Mouse (Mus musculus): ENCODE results near the gene Rps13. TPM values are rescaled to one million over a fixed set of nuclear protein-coding genes. Genes with fewer than 3 reads are reported as not detected.
"Not testable (repeated sequence)": the region's sequence is repeated elsewhere in the genome, so short reads cannot be mapped to it uniquely, and the experiment has no call there.

The Rps13 gene
- polyA plus RNA-seq (2012; ENCODE audit: insufficient read depth, insufficient read length, low replicate concordance, missing spikeins) = not detected in 2 replicates

DNA sequence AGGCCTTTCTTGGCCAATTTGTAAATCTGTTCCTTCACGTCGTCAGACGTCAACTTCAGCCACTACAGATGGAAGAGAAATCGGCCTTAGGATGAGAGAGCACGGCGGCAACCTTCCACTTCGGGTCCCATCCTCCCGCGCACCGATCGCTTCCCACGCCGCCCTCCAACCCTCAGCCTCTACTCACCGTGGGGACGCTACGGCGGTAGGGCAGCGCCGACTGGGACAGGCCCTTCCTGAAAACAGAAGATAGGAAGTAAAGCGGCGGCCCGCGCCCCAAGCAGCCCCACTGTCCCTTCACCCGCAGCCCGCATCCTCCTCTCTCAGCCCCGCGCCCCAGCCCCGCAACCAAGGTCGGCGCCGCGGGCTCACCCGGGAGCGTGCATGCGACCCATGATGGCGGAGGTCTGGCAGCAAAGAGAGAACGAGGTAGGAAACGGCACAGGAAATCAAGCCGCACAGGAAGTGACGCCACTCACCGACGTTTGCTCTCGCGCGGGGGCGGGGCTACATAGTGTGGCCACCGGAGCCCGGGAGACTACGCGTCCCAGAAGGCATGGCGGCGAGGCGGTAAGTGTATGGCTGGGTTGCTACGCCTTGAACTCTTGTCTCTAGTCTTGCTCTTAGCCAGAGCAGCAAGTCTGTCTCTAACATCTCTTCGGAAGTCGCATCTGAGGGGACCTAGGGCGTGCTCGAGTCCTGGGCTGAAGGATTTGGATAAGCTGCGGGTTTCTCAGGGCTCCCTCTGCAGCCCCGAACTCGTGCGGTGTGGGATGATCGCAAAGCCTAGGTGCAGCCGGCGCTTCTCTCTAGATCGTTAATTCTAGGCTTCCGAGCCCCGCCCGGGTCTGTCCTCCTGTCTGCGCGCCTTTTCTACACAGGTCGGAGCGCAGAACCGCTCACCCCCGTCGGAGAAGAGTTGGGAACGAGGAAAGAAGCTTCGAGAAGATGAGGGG, at the start of gene Rps13:
Gene Rps13, minus strand, starts transcription at position 483 of the 956 bp plus-strand sequence.
- peak within 1 kb of the TSS; percentile 88 for H3K4me3 ChIP-seq (ENCODE audit: insufficient read depth, low read depth, low read length)

DNA sequence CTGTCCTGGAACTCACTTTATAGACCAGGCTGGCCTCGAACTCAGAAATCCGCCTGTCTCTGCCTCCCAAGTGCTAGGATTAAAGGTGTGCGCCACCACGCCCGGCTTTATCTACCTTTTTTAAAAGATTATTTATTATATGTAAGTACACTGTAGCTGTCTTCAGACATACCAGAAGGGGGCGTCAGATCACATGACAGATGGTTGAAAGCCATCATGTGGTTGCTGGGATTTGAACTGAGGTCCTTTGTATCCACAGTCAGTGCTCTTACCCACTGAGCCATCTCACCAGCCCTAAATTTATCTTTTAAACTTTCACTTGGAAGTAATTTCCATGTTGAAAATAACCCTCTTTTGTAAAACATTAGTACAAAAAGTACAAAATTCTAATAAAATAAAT, 45.2 kb upstream of the Rps13 start:
- 94% methylated on average over 6 of the region's 6 CpGs for WGBS

More for the DNA sequence above, at the start of gene Rps13:
- under 1% methylated on average over 78 of the region's 78 CpGs for WGBS
- peak; percentile 22; the same call in 1 of the 2 replicates for TF ChIP-seq CTCF (IDR thresholded peaks at IDR 0.05; ENCODE audit: insufficient read depth, low read depth, low read length)
- peak; percentile 95 for TF ChIP-seq POLR2A (IDR thresholded peaks at IDR 0.05; ENCODE audit: insufficient read depth, low read depth, low read length)
- peaks cover 4% of the 10 kb centered on the region; the same call in 1 of the 2 replicates for H3K4me1 ChIP-seq (ENCODE audit: control insufficient read depth, insufficient read depth, low read length)
- peak within 1 kb of the TSS; percentile 89 for H3K27ac ChIP-seq (ENCODE audit: insufficient read depth, low read depth, low read length)

DNA sequence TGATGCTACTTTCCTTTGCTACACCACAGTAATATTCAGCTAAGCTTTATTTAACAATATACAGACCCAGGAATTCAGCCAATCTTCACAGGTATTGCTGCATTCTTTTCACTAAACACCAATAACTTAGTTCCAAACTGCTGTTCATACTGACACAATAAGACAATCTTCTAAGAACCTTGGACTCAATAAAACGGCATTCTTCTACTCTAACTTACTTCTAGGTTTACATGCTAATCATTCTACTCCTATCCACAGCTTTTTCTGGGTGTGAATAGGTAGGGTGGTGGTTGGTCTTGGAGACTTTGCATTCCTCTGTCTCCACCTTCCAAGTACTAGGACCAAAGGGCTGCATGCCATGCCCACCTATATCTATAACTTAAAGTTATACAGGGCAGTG, 40.3 kb upstream of the Rps13 start:
- Histone ChIP-seq H3K4me1 (ENCODE audit: control insufficient read depth, insufficient read depth, low read length) (no peaks in the 10 kb centered on the region), H3K27ac (ENCODE audit: insufficient read depth, low read depth, low read length) (no peak overlapping the region), H3K4me3 (ENCODE audit: insufficient read depth, low read depth, low read length) (no peak overlapping the region)
- 77% methylated on average over 1 of the region's 1 CpGs for WGBS
- TF ChIP-seq CTCF (IDR thresholded peaks at IDR 0.05; ENCODE audit: insufficient read depth, low read depth, low read length) (no peak), POLR2A (IDR thresholded peaks at IDR 0.05; ENCODE audit: insufficient read depth, low read depth, low read length) (no peak)

More for the DNA sequence above, 45.2 kb upstream of the Rps13 start:
- not testable (repeated sequence) for H3K4me1 ChIP-seq (ENCODE audit: control insufficient read depth, insufficient read depth, low read length); H3K4me3 ChIP-seq (ENCODE audit: insufficient read depth, low read depth, low read length); H3K27ac ChIP-seq (ENCODE audit: insufficient read depth, low read depth, low read length)

DNA sequence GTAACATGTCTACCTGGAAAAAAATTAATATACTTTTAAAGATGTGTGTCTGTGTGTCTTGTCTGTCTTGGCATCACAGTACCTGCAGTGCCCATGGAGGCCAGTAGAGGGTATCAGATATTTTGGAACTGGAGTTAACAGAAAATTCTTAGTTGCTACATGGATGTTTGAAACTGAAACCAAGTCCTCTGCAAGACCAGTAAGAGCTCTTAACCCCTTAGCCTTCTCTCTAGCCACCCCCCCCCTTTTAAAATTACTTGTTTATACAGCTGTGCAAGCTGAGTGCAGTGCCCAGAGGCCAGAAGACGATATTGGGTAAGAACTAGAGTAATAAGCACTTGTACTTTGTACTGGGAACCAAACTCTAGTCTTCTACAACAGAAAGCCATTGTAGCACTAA, 2.2 kb upstream of the Rps13 start:
- WGBS = 66% methylated on average over 1 of the region's 1 CpGs
- Histone ChIP-seq H3K4me3 (ENCODE audit: insufficient read depth, low read depth, low read length) (no peak overlapping the region), H3K4me1 (ENCODE audit: control insufficient read depth, insufficient read depth, low read length) (peaks cover 4% of the 10 kb centered on the region; the same call in 1 of the 2 replicates), H3K27ac (ENCODE audit: insufficient read depth, low read depth, low read length) (no peak overlapping the region)
- TF ChIP-seq CTCF (IDR thresholded peaks at IDR 0.05; ENCODE audit: insufficient read depth, low read depth, low read length) = no peak
- no peak for TF ChIP-seq POLR2A (IDR thresholded peaks at IDR 0.05; ENCODE audit: insufficient read depth, low read depth, low read length)

DNA sequence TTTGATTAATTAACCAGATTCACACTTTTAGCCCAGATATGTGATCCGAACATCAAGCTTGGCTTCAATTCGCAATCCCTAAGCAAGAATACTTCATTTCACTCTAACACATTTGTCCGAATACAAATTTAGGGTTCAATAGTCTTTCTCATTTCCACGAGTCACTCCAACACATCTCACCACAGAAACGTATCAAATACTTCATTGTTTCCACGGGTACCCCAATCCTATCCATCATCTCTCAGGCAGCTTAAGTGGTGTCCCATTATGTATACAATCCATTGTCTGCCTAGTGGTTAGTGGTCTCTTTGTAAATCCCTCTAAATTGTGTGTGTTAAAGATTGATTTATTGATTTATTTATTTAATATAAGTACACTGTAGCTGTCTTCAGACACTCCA, 1.1 kb upstream of the Rps13 start:
- no peak overlapping the region for H3K27ac ChIP-seq (ENCODE audit: insufficient read depth, low read depth, low read length)
- 70% methylated on average over 6 of the region's 6 CpGs for whole genome bisulfite sequencing
- H3K4me3 ChIP-seq (ENCODE audit: insufficient read depth, low read depth, low read length) = no peak overlapping the region
- TF ChIP-seq CTCF (IDR thresholded peaks at IDR 0.05; ENCODE audit: insufficient read depth, low read depth, low read length) = no peak
- peaks cover 4% of the 10 kb centered on the region; the same call in 1 of the 2 replicates for H3K4me1 ChIP-seq (ENCODE audit: control insufficient read depth, insufficient read depth, low read length)

DNA sequence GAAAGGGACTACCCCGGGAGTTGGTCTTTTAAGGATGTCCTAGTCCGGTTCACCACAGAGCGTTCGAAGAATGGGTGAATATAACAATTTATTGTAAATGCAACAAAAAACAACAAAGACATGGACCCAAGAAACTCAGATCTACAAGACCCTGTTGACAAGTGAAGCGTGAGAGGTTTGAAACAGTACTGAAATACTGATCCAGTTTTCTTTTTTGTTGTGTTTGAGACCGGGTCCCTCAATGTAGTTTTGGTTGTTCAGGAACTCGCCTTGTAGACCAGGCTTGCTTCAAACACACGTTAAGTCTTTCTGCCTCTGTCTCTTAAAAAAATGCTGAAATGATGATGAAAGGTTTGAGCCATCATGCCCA, 659 bp upstream of the Rps13 start:
- WGBS = 9% methylated on average over 8 of the region's 8 CpGs
- H3K4me3 ChIP-seq (ENCODE audit: insufficient read depth, low read depth, low read length) = peak overlapping the region; percentile 88
- peaks cover 4% of the 10 kb centered on the region; the same call in 1 of the 2 replicates for H3K4me1 ChIP-seq (ENCODE audit: control insufficient read depth, insufficient read depth, low read length)
- peak overlapping the region; percentile 5; the same call in 1 of the 2 replicates for H3K27ac ChIP-seq (ENCODE audit: insufficient read depth, low read depth, low read length)
- TF ChIP-seq CTCF (IDR thresholded peaks at IDR 0.05; ENCODE audit: insufficient read depth, low read depth, low read length) (no peak), POLR2A (IDR thresholded peaks at IDR 0.05; ENCODE audit: insufficient read depth, low read depth, low read length) (no peak)

DNA sequence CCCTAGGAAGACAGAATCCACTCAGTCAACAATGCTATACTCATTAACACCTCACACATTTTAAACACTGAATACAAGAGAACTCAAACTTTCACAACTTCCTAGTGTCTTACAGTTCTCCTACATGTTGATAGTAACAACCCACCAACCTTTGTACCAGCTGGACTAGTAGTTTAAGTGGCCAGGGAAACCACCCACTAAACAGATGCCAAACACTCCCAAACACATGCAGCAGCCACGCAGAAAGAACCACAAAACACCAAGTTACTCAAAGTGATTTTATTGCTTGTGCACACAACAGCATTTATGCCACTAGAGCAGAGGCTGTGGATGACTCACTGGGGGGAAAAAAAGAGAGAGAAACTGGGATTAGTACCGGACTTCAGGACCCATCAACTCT, 2.7 kb downstream of the Rps13 start:
- WGBS = 47% methylated on average over 2 of the region's 2 CpGs
- Histone ChIP-seq H3K4me3 (ENCODE audit: insufficient read depth, low read depth, low read length) (no peak overlapping the region), H3K27ac (ENCODE audit: insufficient read depth, low read depth, low read length) (no peak overlapping the region), H3K4me1 (ENCODE audit: control insufficient read depth, insufficient read depth, low read length) (peaks cover 4% of the 10 kb centered on the region; the same call in 1 of the 2 replicates)
- TF ChIP-seq POLR2A (IDR thresholded peaks at IDR 0.05; ENCODE audit: insufficient read depth, low read depth, low read length) (no peak), CTCF (IDR thresholded peaks at IDR 0.05; ENCODE audit: insufficient read depth, low read depth, low read length) (no peak)

DNA sequence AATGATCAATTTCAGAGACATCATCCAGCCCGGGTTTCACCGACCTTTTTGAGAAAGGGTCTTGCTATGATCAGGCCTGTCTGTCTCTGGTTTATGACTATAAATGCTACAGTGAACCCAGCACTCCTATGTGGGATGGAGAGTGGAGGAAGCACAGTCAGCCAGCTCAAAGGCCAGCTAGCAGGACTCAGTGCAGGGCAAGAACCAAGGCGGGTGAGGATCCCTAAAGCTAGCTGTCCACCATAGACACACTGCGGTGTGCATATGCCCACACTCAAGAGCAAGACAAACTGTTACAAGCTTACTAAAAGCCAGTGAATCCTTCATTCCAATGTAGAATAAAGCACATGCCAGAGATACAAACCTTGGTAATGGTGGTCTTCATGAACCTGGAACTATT, 4.1 kb downstream of the Rps13 start:
- no peak for TF ChIP-seq CTCF (IDR thresholded peaks at IDR 0.05; ENCODE audit: insufficient read depth, low read depth, low read length)
- no peak for TF ChIP-seq POLR2A (IDR thresholded peaks at IDR 0.05; ENCODE audit: insufficient read depth, low read depth, low read length)
- H3K27ac ChIP-seq (ENCODE audit: insufficient read depth, low read depth, low read length) = no peak overlapping the region
- H3K4me1 ChIP-seq (ENCODE audit: control insufficient read depth, insufficient read depth, low read length) = peaks cover 4% of the 10 kb centered on the region; the same call in 1 of the 2 replicates
- 94% methylated on average over 4 of the region's 4 CpGs for WGBS
- no peak overlapping the region for H3K4me3 ChIP-seq (ENCODE audit: insufficient read depth, low read depth, low read length)

DNA sequence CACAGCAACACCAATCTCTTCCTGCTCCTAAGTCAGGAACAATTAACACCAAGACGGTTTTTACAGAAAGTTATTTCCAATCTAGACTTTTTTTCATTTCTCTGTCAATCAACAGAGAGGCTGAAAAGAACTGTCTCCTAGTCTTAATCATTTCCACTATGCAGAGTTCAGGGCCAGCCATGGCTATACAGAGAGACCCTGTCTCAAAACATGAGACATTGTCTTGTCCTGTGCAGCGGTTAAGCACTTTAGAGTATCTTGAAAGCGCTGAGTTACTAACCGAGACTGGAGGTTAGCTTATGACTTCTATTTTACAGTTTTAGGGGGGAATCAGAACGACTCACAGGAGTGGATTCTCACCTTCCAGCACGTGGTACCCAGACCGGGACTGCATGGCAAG, 5.2 kb downstream of the Rps13 start:
- H3K4me1 ChIP-seq (ENCODE audit: control insufficient read depth, insufficient read depth, low read length) = peaks cover 4% of the 10 kb centered on the region; the same call in 1 of the 2 replicates
- no peak overlapping the region for H3K27ac ChIP-seq (ENCODE audit: insufficient read depth, low read depth, low read length)
- H3K4me3 ChIP-seq (ENCODE audit: insufficient read depth, low read depth, low read length) = no peak overlapping the region
- 75% methylated on average over 7 of the region's 7 CpGs for WGBS
- no peak for TF ChIP-seq CTCF (IDR thresholded peaks at IDR 0.05; ENCODE audit: insufficient read depth, low read depth, low read length)
- no peak for TF ChIP-seq POLR2A (IDR thresholded peaks at IDR 0.05; ENCODE audit: insufficient read depth, low read depth, low read length)

Data from olfactory bulb, adult 2 months (tissue).